Mouse (Mus musculus): ENCODE measurements around the gene Taf1c. TPM values are rescaled to one million over a fixed set of nuclear protein-coding genes. Genes with fewer than 3 reads are reported as not detected.

Taf1c gene
- 12.7 and 14.7 TPM in 2 replicates for polyA plus RNA-seq (2014; fragmentation: Nextera tagmentation; extraction: Ambion mirVana)

DNA sequence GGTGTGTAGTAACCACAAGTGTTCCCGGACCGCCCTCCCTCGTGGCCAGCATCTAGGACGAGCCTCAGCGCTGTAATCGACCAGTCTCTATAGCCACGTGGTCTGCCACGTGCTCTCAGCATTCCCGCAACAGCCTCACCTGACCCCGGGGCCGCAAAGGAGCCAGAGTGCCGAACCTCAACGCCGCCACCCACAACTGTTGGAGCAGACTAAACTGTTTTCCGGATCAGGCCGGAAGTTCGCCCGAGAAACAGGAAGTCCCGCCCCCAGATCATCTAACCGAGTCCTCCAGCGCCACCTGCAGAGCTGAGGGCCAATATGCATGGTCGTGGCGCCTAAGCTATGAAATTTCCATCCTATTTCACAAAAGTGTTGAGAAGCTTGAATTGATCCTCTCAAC is at the start of gene Taf1c:
TSS of gene Taf1c (minus strand) at position 227 of the 400 bp plus-strand sequence.
- Histone ChIP-seq H3K27ac (ENCODE audit: low read depth, low read length) (no peak within 1 kb of the TSS), H3K9me3 (ENCODE audit: control insufficient read depth, low read length) (no peaks in the 10 kb centered on the region), H3K4me3 (ENCODE audit: low read depth, low read length) (peak within 1 kb of the TSS; percentile 75), H3K36me3 (ENCODE audit: control insufficient read depth, insufficient read depth, low read length) (peaks cover 23% of the 10 kb centered on the region), H3K9ac (replicated peaks; ENCODE audit: low read depth, low read length) (peak within 1 kb of the TSS; percentile 79), H3K27me3 (ENCODE audit: control insufficient read depth, insufficient read depth, low read length) (no peaks in the 10 kb centered on the region), H3K4me1 (ENCODE audit: control insufficient read depth, insufficient read depth, low read length) (peaks cover 7% of the 10 kb centered on the region; the same call in 1 of the 2 replicates), H3K4me2 (ENCODE audit: low read depth, low read length) (peak within 1 kb of the TSS; percentile 91)
- peak; percentile 77; the same call in 1 of the 2 replicates for ATAC-seq (ENCODE audit: low read depth)
- WGBS: under 1% methylated on average over 23 of the region's 23 CpGs

DNA sequence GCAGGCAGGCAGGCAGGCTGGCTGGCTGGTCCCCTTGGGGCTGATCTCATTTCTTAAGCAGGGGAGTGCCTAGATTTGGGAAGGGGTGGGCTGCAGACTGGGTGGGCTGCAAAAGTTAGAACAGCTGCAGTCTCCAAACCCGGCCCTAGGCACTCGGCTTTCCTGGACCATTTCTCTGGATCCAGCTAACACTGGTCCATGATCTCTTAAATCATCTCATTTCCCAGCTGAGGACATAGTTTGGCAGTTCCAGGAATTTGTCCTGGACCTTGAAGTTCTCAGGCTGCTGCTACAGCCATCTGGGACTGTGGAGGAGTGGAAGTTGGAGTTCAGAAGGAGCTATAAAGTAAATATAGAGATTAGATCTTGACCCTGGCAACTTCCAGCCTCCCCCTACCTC is 46.3 kb upstream of the Taf1c start:
- H3K36me3 ChIP-seq (ENCODE audit: control insufficient read depth, insufficient read depth, low read length): no peaks in the 10 kb centered on the region
- no peak overlapping the region for H3K4me3 ChIP-seq (ENCODE audit: low read depth, low read length)
- WGBS: 71% methylated on average over 2 of the region's 2 CpGs

DNA sequence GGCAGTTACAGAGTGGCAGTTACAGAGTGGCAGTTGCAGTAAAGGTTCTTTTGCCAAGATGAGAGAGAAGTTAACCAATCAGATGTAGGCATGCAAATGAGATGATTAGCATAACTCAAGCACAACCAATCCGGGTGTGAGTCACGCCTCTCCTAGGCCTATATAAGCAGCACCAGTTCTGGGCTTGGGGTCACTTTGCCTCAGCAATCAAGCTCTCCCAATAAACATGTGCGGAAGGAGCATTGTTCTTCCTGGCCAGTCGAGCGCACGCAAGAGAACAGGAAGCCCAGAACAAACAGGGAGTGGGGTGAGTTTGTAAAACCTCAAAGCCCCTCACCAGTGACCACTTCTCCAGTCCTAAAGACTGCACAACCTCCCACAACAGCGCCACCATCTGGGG is 41.8 kb upstream of the Taf1c start:
- Histone ChIP-seq H3K4me3 (ENCODE audit: low read depth, low read length) (no peak overlapping the region), H3K4me2 (ENCODE audit: low read depth, low read length) (no peak overlapping the region), H3K27me3 (ENCODE audit: control insufficient read depth, insufficient read depth, low read length) (no peaks in the 10 kb centered on the region), H3K27ac (ENCODE audit: low read depth, low read length) (no peak overlapping the region), H3K9ac (replicated peaks; ENCODE audit: low read depth, low read length) (no peak overlapping the region), H3K4me1 (ENCODE audit: control insufficient read depth, insufficient read depth, low read length) (peaks cover 7% of the 10 kb centered on the region; the same call in 1 of the 2 replicates), H3K9me3 (ENCODE audit: control insufficient read depth, low read length) (no peaks in the 10 kb centered on the region), H3K36me3 (ENCODE audit: control insufficient read depth, insufficient read depth, low read length) (no peaks in the 10 kb centered on the region)
- ATAC-seq (ENCODE audit: low read depth): no peak
- 81% methylated on average over 7 of the region's 7 CpGs for WGBS

More for the DNA sequence above, 46.3 kb upstream of the Taf1c start:
- H3K4me1 ChIP-seq (ENCODE audit: control insufficient read depth, insufficient read depth, low read length): no peaks in the 10 kb centered on the region
- no peaks in the 10 kb centered on the region for H3K9me3 ChIP-seq (ENCODE audit: control insufficient read depth, low read length)
- H3K27ac ChIP-seq (ENCODE audit: low read depth, low read length): no peak overlapping the region
- H3K9ac ChIP-seq (replicated peaks; ENCODE audit: low read depth, low read length): no peak overlapping the region
- ATAC-seq (ENCODE audit: low read depth): no peak
- no peaks in the 10 kb centered on the region for H3K27me3 ChIP-seq (ENCODE audit: control insufficient read depth, insufficient read depth, low read length)
- H3K4me2 ChIP-seq (ENCODE audit: low read depth, low read length): no peak overlapping the region

DNA sequence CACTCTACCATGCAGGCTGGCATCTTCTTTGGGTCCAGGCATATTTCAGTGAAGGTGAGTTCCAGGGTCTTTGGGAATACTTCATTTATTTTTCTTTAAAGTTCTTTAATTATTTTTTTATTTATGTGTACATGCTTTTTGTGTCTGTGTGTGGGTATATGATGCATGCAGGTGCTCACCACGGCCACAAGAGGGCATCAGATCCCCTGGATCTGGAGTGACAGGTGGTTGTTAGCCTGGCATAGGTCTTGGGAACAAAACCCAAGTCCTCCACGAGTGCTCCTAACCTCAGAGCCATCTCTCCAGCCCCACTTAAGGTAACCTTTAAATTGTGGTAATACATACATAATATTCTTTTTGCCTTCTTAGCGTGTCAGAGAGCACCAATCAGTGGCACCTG is 41.2 kb upstream of the Taf1c start:
- Histone ChIP-seq H3K4me1 (ENCODE audit: control insufficient read depth, insufficient read depth, low read length) (peaks cover 7% of the 10 kb centered on the region; the same call in 1 of the 2 replicates), H3K4me3 (ENCODE audit: low read depth, low read length) (no peak overlapping the region), H3K27me3 (ENCODE audit: control insufficient read depth, insufficient read depth, low read length) (no peaks in the 10 kb centered on the region), H3K4me2 (ENCODE audit: low read depth, low read length) (no peak overlapping the region), H3K9ac (replicated peaks; ENCODE audit: low read depth, low read length) (no peak overlapping the region), H3K9me3 (ENCODE audit: control insufficient read depth, low read length) (no peaks in the 10 kb centered on the region), H3K27ac (ENCODE audit: low read depth, low read length) (no peak overlapping the region), H3K36me3 (ENCODE audit: control insufficient read depth, insufficient read depth, low read length) (no peaks in the 10 kb centered on the region)
- 73% methylated on average over 3 of the region's 3 CpGs for WGBS
- no peak for ATAC-seq (ENCODE audit: low read depth)

DNA sequence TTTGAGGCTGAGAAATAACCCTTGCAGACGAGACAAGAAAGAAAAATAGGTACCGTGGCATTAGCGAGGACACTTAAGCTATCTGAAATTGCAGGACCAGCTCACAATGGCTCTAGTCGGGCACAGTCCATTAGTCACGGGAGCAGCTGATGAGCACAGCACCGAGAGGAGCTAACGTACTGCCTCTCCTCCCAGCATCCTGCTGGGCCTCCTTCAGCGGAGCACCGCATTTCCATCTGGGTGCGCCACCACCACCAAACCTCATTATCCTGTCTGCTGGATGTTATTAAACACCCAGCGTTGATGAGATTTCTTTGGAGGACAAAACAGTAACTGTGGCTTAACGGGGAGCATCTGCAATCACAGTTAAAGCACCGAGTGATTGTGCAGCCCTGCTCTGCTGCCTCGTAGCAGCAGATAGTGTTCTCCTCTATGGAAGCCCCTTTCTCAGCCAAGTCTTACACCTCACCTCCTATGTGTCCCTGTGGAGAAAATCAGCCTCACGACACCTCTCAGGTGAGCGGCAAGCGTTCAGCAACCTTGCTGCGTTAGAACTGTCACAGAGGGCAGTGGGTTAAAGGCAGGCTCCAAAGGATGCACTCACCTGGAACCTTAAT is 40.1 kb upstream of the Taf1c start:
- 0 out of 2 replicates have a peak overlapping the region, but pooled peaks have one; percentile 16 for H3K9ac ChIP-seq (replicated peaks; ENCODE audit: low read depth, low read length)
- H3K4me3 ChIP-seq (ENCODE audit: low read depth, low read length): no peak overlapping the region

DNA sequence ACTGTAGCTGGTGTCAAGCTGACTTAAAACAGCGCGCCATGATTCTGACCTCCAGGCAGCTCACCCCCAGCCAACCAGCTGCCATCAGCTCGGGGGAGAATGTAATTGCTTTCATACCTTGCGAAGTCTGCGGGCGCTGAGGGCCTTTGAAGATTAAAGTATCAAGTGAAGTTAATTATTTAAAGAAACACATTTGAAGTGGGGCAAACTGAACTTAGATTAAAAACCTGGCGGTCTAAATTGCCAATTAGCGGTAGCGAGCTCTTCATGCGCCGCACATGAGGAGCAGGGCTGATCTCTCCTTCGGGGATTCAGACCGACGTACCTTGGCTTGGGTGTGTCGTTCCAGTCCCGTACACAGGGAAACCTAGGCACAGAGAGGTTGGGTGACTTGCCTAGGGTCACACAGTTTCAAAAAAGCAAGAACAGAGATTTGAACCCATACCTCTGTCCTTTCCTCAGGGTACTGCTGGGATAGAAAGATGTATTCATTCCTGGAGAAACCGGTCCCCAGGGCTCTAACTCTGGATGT is 39.5 kb upstream of the Taf1c start:
- Histone ChIP-seq H3K4me2 (ENCODE audit: low read depth, low read length) (no peak overlapping the region), H3K4me1 (ENCODE audit: control insufficient read depth, insufficient read depth, low read length) (peaks cover 7% of the 10 kb centered on the region; the same call in 1 of the 2 replicates), H3K27me3 (ENCODE audit: control insufficient read depth, insufficient read depth, low read length) (no peaks in the 10 kb centered on the region), H3K27ac (ENCODE audit: low read depth, low read length) (peak overlapping the region; percentile 66), H3K36me3 (ENCODE audit: control insufficient read depth, insufficient read depth, low read length) (no peaks in the 10 kb centered on the region), H3K9me3 (ENCODE audit: control insufficient read depth, low read length) (no peaks in the 10 kb centered on the region), H3K4me3 (ENCODE audit: low read depth, low read length) (no peak overlapping the region), H3K9ac (replicated peaks; ENCODE audit: low read depth, low read length) (no peak overlapping the region)
- 59% methylated on average over 17 of the region's 17 CpGs for WGBS
- 0 out of 2 replicates have a peak, but pooled peaks have one; percentile 33 for ATAC-seq (ENCODE audit: low read depth)

More for the DNA sequence above, 40.1 kb upstream of the Taf1c start:
- peak overlapping the region; percentile 66 for H3K27ac ChIP-seq (ENCODE audit: low read depth, low read length)
- no peaks in the 10 kb centered on the region for H3K27me3 ChIP-seq (ENCODE audit: control insufficient read depth, insufficient read depth, low read length)
- H3K9me3 ChIP-seq (ENCODE audit: control insufficient read depth, low read length): no peaks in the 10 kb centered on the region
- WGBS: 30% methylated on average over 18 of the region's 18 CpGs
- ATAC-seq (ENCODE audit: low read depth): peak; percentile 90
- H3K4me1 ChIP-seq (ENCODE audit: control insufficient read depth, insufficient read depth, low read length): peaks cover 7% of the 10 kb centered on the region; the same call in 1 of the 2 replicates
- peak overlapping the region; percentile 16; the same call in 1 of the 2 replicates for H3K4me2 ChIP-seq (ENCODE audit: low read depth, low read length)
- H3K36me3 ChIP-seq (ENCODE audit: control insufficient read depth, insufficient read depth, low read length): no peaks in the 10 kb centered on the region

DNA sequence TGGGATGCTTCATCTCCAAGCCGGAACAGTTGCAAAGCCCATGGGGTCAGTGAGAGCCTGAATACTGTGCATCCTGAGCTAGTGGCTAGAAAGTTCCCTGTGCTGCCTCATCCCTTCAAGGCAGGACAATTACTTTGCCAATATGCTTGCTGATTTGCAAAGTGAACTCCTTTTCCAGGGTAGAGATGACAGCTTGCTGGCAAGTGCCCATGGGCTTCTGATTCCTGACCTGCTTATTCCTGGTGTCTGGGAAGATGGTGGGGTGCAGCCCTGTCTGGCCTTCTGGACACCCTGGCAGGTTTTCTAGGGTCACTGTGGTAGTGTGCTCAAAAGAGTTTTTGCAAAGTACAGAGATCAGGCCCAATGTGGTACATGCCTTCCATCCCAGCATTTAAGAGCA is 37.9 kb upstream of the Taf1c start:
- 87% methylated on average over 1 of the region's 1 CpGs for WGBS
- Histone ChIP-seq H3K4me3 (ENCODE audit: low read depth, low read length) (no peak overlapping the region), H3K27ac (ENCODE audit: low read depth, low read length) (no peak overlapping the region), H3K27me3 (ENCODE audit: control insufficient read depth, insufficient read depth, low read length) (no peaks in the 10 kb centered on the region), H3K36me3 (ENCODE audit: control insufficient read depth, insufficient read depth, low read length) (no peaks in the 10 kb centered on the region), H3K4me2 (ENCODE audit: low read depth, low read length) (no peak overlapping the region), H3K9me3 (ENCODE audit: control insufficient read depth, low read length) (no peaks in the 10 kb centered on the region), H3K4me1 (ENCODE audit: control insufficient read depth, insufficient read depth, low read length) (peaks cover 7% of the 10 kb centered on the region; the same call in 1 of the 2 replicates), H3K9ac (replicated peaks; ENCODE audit: low read depth, low read length) (no peak overlapping the region)
- ATAC-seq (ENCODE audit: low read depth): no peak

DNA sequence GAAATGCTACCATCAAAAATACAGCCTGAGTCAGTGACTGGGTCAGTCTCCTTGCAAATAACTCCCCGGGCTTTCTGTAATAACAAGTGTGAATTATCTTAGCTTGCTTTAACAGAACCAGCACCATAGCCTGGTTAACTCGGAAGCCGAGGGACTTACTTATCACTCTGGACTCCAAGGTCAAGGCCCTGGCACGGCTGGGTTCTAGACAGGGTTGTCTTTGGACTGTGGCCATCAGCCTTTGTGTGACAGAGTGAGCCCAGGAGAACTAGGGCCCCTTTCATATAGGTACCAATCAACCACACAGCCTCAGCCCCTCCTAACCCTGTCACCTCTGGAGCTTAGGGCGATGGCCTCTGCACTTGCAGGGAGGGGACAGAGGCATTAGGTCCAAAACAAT is 36.0 kb upstream of the Taf1c start:
- peaks cover 7% of the 10 kb centered on the region; the same call in 1 of the 2 replicates for H3K4me1 ChIP-seq (ENCODE audit: control insufficient read depth, insufficient read depth, low read length)
- no peak overlapping the region for H3K27ac ChIP-seq (ENCODE audit: low read depth, low read length)
- ATAC-seq (ENCODE audit: low read depth): no peak
- no peak overlapping the region for H3K4me2 ChIP-seq (ENCODE audit: low read depth, low read length)
- no peak overlapping the region for H3K4me3 ChIP-seq (ENCODE audit: low read depth, low read length)
- WGBS: 82% methylated on average over 5 of the region's 5 CpGs
- H3K27me3 ChIP-seq (ENCODE audit: control insufficient read depth, insufficient read depth, low read length): no peaks in the 10 kb centered on the region
- no peak overlapping the region for H3K9ac ChIP-seq (replicated peaks; ENCODE audit: low read depth, low read length)
- no peaks in the 10 kb centered on the region for H3K9me3 ChIP-seq (ENCODE audit: control insufficient read depth, low read length)
- no peaks in the 10 kb centered on the region for H3K36me3 ChIP-seq (ENCODE audit: control insufficient read depth, insufficient read depth, low read length)

DNA sequence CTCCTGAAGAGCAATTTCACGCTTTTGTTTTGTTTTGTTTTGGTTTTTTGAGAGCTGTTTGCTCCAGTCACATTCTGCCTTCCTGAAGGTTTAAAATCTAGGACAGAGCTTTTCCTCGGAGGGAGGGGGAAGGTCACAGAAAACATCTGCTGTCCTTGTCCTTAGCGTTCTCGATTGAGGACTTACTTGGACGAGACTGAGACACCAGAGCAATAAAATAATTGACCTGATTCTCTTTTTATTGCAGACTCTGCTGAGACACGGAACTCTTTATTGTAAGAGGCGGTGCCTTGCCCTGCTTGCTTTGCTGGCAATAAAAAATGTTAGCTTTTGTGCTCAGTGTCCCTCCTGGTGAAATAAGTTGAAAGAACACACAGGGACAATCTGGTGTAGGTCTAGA is 34.8 kb upstream of the Taf1c start:
- Histone ChIP-seq H3K27me3 (ENCODE audit: control insufficient read depth, insufficient read depth, low read length) (no peaks in the 10 kb centered on the region), H3K9ac (replicated peaks; ENCODE audit: low read depth, low read length) (no peak overlapping the region), H3K4me3 (ENCODE audit: low read depth, low read length) (no peak overlapping the region), H3K4me2 (ENCODE audit: low read depth, low read length) (no peak overlapping the region), H3K9me3 (ENCODE audit: control insufficient read depth, low read length) (no peaks in the 10 kb centered on the region), H3K4me1 (ENCODE audit: control insufficient read depth, insufficient read depth, low read length) (peaks cover 3% of the 10 kb centered on the region; the same call in 1 of the 2 replicates), H3K36me3 (ENCODE audit: control insufficient read depth, insufficient read depth, low read length) (no peaks in the 10 kb centered on the region), H3K27ac (ENCODE audit: low read depth, low read length) (no peak overlapping the region)
- 19% methylated on average over 7 of the region's 7 CpGs for WGBS
- no peak for ATAC-seq (ENCODE audit: low read depth)

Data from neural tube, embryonic 14.5 days (tissue).